Mouse (Mus musculus) cerebellum, adult 9-10 months (tissue): ENCODE results near the gene Dnhd1.
"Not testable (repeated sequence)": the region's sequence is repeated elsewhere in the genome, so short reads cannot be mapped to it uniquely, and the experiment has no call there.

Experiments used
- DNase-seq: peaks from one replicate; pipeline ENCODE4 v3.0.0; 2022

The Dnhd1 gene

DNA sequence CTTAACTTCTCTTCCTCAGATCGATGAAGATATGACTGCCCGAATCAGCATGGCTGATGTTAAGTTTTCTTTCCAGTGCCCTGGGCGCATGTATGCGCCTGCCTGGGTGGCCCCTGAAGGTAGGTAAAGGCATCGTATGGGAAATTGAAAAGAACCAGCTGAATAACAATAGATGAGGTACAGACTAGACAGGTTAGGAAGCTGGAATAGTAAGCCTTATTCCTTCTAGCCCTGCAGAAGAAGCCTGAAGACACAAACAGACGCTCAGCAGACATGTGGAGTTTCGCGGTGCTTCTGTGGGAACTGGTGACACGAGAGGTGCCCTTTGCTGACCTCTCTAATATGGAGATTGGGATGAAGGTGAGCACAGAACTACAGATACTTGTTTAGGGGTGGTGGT lies 91.4 kb downstream of the Dnhd1 start:
- DNase-seq: no peak

DNA sequence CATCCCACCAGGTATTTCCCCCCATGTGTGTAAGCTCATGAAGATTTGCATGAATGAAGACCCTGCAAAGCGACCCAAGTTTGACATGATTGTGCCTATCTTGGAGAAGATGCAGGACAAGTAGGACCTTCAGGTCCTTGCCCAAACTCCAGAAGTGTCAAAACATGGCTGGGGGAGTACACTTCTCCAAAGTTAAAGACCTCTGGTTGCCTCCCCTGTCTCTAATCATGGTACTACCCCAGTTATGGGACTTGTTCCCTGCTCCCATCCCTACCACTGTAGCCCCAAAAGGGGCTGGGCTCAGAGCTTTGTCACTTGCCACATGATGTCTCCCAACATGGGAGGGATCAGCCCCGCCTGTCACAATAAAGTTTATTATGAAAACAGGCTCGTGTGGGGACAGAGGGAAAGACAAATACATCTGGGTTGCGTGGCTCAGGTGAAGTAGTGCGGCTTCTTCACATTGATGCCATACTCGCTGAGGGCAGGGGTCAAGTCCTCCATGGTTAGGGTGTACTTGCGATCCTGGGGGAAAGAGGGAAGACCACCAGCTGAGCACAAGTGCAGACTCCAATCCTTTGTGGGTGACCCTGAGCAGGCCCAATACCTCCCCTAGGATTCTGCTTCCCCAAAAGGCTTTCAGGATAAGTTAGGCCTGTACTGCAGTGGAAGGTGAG lies 92.0 kb downstream of the Dnhd1 start:
- DNase-seq: not testable (repeated sequence)

DNA sequence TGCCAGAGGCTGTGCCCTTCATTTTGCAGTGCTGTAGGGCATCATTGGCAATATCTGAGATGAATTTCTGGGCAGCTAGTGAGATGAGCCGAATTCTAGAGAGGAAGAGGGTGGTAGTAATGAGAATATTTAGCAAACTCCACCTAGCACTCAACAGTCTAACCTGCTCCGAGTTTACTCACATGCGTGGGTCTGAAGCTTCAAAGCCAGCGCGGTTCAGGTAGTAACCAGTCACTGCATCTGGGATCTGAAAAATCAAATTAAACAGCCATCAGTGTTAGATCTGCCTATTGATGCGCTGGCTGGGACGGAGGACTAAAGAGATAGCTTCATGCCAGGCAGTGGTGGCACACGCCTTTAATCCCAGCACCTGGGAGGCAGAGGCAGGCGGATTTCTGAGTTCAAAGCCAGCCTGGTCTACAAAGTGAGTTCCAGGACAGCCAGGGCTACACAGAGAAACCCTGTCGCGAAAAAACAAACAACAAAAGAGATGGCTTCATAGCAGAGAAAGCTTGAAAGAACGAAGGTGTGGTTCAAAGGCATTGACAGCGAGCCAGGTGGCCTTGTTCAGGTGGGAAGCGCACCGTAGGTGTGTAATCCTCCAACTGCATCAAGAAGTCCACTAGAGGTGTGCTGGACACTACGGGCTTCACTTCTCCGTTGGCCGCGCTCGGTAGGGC lies 92.8 kb downstream of the Dnhd1 start:
- not testable (repeated sequence) for DNase-seq

DNA sequence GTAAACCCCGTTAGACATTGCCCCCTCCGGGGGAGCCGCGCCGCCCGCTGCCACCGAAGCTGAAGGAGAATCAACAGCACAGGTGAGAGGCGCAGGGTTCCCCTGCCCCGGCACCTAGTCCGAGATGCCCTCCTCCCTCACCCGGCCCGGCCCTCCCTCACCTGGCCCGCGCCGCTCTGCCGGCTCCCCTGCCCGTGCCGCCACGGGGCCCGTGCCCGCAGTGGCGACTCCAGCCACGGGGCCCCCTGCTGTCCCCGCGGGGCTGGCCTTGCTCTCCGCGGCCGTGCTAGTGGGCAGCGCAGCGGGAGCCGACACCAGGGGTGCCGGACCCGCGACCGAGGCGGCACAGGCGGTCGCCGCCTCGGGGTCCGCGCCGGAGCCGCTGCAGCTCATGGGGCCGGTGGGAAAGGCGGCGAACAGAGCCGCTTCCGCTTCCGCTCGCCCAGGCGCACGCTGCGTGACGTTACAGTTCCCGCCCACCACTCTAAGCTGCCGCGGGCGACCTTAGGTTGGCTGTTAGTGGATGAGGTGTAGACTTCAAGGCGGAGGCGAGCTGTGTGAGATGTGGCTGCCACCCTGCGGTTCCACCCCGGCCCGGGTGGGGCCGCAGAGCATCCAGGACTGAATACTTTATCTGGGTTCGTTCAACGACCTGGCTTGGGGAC lies 93.4 kb downstream of the Dnhd1 start, which contains the start of gene Taf10:
Gene Taf10, minus strand, starts transcription at position 436 of the 665 bp plus-strand sequence.
- DNase-seq: peak; percentile 85

DNA sequence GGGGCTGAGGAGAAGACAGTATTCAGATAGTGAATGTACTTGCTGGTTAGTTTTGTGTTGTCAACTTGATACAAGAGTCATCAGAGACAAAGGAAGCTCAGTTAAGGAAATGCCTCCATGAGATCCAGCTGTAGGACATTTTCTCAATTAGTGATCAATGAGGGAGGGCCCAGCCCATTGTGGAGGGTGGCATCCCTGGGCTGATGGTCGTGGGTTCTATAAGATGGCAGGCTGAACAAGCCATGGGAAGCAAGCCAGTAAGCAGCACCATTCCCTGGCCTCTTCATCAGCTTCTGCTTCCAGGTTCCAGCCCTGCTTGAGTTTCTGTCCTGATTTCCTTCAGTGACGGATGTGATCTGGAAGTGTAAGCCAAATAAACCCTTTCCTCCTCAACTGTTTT lies 97.1 kb downstream of the Dnhd1 start:
- no peak for DNase-seq

DNA sequence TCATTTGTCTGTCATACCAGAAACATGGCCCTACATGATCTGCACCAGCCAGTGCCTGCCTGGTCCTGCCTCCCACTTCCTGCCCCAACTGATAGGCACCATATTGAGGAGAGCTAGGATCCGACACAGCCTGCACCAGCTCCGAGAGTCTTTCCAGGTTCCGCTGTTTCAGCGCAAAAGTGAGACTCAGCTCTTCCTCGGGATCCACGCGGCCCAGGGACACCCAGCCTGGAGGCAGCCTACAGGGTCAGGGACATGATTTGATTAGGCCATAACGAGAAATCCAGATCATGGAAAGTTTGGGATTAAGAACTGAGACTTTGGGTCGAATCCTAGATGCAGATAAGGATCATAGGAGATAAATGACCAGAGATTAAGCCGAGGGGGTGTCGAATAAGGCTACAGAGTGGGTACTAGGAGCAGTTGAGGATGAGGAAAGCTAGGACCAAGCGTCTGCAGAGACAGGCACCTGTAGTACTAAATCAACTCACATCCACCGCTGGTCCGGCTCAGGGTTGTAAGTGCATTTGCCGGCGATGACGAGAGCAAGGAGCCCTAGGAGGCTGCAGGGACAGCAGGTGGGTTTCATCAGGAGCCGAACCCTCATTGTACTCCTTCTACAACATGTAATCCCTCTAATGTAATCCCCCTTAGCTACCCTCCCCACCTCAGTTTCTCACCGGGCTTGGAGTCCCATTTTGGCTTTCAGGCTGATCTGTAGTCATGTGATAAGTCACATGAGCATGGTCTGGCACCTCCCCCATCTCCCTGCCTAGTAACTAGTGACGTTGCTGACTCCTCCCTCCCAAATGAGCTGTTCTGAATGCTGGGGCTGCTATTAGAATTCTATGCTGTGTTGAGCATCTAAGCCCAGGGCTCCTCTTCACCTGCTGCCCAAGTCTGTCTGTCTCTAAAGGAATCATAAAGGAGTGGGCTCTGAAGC lies 101.1 kb downstream of the Dnhd1 start, which contains the start of gene Tpp1:
Gene Tpp1, minus strand, starts transcription at position 745 of the 943 bp plus-strand sequence.
- DNase-seq: peak; percentile 99

DNA sequence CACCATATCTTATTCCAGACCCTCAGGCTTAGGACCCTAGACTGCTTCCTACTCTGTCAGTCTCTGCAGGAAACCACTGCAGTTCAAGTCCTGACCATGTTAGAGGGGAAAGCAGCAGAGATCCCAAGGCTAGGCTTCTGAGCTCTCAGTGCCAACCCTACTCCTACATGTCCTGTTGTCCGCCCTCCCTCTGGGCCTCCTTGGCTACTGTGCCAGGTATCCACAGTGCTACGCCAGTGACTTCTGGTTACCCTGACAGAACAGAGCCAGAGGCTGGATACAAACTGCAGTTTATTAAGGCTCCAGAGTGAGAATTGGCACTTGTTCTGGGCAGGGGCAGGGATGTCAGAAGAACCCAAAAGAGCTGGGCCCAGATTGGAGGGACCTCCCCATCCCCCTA lies 102.1 kb downstream of the Dnhd1 start:
- DNase-seq: peak; percentile 74

DNA sequence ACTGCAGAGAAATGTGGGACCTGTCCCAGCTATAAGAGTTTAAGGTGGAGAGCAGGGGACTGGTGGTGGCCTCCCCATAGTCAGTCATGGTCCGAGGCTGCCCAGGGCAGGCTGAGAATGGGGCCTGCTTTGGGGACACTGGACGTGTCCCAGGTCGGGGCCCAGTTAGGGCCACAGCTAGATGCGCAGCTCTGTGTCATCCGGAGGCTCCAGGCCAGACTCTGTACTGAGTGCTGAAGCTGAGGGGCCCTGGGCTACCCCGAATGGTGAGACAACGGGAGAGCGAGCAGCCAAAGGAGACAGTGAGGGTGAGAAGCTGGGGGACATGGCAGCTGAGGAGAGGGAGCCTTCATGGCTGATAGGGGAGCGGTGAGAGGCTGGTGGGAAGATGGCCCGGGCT lies 102.7 kb downstream of the Dnhd1 start:
- no peak for DNase-seq

DNA sequence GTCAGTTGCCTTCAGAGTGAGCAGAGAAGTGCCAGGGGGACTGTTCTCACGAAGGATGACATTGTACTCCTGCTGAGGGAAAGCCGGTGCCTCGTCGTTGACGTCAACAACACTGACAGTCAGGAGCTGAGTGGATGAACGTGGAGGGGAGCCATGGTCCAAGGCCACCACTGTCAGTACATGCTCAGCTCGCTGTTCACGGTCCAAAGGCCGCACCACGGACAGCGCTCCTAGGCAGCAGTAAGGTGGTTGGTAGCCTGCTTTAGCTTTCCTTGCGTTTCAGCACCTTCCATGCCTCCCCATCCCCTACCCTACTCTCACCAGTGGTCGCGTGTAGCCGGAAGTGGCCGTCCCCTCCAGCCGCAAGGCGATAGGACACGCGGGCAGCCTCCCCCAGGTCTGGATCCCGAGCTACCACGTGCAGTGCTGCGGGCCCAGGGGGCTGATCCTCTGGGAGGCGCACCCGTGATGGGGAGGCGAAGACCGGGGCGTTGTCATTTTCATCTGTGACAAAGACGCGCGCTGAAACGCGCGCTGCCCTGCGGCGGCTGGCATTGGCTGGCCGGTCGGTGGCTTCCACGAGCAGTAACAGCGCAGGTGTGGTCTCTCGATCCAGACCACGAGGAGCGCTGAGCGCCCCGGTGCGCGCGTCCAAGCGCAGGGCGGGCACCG lies 111.3 kb downstream of the Dnhd1 start:
- DNase-seq: no peak

DNA sequence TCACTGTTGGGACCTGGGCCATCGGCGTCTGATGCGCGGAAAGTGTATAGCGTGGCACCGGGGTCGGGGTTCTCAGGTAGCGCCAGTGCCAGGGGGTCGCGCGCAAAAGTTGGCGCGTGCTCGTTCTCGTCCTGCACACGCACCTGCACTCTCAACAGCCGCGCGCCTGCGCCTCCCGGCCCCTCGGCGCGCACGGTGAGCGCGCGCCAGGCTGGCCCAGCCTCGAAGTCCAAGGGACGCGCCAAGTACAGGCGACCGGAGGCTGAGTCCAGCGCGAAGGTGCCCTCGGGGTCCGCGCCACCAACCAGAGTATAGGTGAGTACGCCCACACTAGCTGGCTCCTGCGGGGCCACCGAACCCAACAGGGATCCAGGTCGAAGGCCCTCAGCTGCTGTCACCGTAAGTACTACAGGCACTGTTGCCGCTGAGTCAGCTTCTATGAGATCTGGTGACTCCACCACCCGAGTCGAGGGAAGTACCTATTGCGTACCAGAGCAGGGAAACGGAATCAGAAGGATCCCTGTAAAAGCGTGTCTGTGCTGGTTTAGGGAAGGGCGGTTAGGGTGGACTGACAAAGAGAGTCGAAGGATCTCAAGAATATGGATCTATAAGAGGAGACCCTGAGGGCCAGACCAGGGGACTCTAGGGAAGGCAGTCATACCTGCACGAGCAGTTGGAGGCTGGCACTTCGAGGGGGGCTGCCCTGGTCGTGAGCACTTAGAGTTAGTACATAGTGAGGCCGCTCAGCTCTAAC lies 112.1 kb downstream of the Dnhd1 start:
- no peak for DNase-seq

DNA sequence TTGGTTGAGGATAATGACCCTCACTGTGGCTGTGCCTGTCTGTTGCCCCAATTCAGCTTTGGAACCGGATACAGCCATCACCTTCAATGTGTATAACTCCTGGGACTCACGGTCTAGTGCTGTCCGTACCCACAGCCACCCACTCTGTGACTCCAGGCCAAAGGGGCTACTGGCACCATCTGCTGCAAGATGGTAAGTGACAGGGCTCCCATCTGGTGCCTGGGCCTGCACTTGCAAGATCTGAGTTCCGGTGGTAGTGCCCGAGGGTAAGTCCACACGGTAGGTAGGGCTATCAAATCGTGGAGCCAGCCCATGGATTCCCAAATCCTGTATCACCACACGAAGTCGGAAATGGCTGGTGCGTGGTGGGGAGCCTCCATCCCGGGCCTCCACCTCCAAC lies 113.7 kb downstream of the Dnhd1 start:
- DNase-seq: no peak

DNA sequence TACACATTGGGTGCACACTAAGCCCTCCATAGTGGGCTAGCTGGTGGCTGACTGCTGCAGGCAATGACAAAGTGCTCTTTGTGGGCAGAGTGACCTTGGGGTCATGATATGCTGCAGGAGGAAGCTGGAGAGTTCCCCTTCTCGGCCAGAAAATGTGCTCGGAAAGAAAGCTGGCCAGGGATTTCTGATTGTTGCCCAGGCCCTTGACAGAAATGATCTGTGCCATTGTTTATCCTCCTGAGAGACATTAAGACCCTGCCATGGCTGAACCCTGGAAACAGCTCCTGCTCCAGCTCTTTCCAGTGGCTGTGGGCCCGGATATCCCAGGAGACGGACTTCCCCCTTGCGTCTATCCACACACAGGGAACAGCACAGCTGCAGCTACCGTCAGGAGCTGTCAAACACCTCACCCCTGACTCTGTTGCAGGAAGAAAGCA lies 117.1 kb downstream of the Dnhd1 start:
- no peak for DNase-seq

DNA sequence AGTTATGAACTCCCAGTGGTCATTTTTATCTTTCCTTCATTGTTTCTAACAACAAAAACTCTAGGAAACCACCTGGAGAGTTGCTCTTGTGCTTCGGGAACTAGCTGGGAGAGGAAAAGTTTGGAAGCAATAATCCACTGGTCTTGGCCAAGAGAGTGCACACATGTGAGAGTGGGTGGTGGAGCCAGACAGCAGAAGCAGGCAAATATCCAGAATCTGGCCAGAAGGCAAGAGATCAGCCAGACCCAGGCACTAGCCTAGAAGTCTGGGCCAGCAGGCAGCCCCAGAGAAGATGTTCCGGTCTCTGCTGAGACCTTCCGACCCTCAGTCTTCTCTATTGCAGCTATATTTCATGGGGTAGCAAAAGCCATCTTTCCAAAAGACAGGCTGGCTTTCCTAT lies 119.3 kb downstream of the Dnhd1 start:
- no peak for DNase-seq
